In the genomic region with DNA sequence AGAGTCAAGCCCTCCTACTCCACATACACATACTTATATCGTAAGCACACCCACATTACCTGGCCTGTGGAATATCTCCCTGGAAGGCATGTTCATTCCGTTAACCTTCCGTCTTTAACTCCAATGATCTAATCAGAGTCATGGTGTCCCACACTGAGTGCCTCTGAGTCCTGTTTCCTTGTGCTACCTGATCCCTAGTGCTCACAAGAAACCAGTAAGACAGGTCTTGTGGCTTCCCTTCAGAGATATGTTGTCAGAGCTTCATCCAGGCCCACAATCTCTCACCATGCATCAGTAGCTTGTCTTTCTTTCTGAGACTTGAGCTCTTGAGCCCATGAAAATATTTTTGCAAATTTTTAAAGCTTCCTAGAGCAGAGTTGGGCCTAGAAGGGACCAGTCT, we compare ENCODE assay signal across 28 mouse cellular contexts.
"Had no signal": no experiment of that assay in that cellular context is flagged by ENCODE, and none has a peak within 500 bp of the region (broad histone marks: within the 10 kb centered on the region; RNA-seq: fewer than 3 reads in every experiment).

No protein-coding gene starts in this region.

- H3K4me2 ChIP-seq: heart, embryonic 11.5 days; heart, embryonic 13.5 days; heart, embryonic 15.5 days; hindbrain, embryonic 12.5 days; hindbrain, embryonic 14.5 days; intestine, embryonic 15.5 days; limb, embryonic 13.5 days; limb, embryonic 15.5 days; liver, embryonic 12.5 days had no signal

- H3K4me1 ChIP-seq: heart, embryonic 15.5 days; intestine, embryonic 15.5 days; limb, embryonic 15.5 days; liver, embryonic 12.5 days had no signal

- H3K9ac ChIP-seq: heart, embryonic 13.5 days; heart, embryonic 15.5 days; hindbrain, embryonic 12.5 days; hindbrain, embryonic 14.5 days; intestine, embryonic 15.5 days; limb, embryonic 13.5 days; limb, embryonic 15.5 days; liver, embryonic 12.5 days; liver, embryonic 14.5 days had no signal

- DNase-seq: gastrocnemius, adult 2 months; gastrocnemius, postnatal 10 days; gastrocnemius, postnatal 25 days; heart, adult 18-20 months; heart, postnatal 14 days; heart, postnatal 36 days; kidney, adult 18-20 months; kidney, adult 8-10 months; kidney, postnatal 10 days; kidney, postnatal 25 days; kidney, postnatal 4 days; layer of hippocampus, adult 9-11 months; layer of hippocampus, postnatal 36 days; left cerebral cortex, postnatal 4 days had no signal

- ATAC-seq: hindbrain, embryonic 16.5 days; inflammation-experienced regulatory T-cells, adult 6 months; intestine, embryonic 15.5 days; intestine, postnatal 0 days; liver, embryonic 12.5 days had no signal

- H3K36me3 ChIP-seq: heart, embryonic 13.5 days; heart, embryonic 15.5 days; hindbrain, embryonic 12.5 days; intestine, embryonic 15.5 days; limb, embryonic 13.5 days; limb, embryonic 15.5 days; liver, embryonic 12.5 days had no signal

- H3K27ac ChIP-seq: gastrocnemius, adult 2 months; heart, embryonic 13.5 days; heart, embryonic 15.5 days; hindbrain, embryonic 14.5 days; intestine, embryonic 15.5 days; layer of hippocampus, adult 2 months; limb, embryonic 13.5 days; limb, embryonic 15.5 days; liver, embryonic 12.5 days; liver, embryonic 14.5 days had no signal

- H3K9me3 ChIP-seq: heart, embryonic 13.5 days; heart, embryonic 15.5 days; hindbrain, embryonic 12.5 days; intestine, embryonic 15.5 days; limb, embryonic 13.5 days; limb, embryonic 15.5 days; liver, embryonic 12.5 days had no signal

- H3K27me3 ChIP-seq: heart, embryonic 15.5 days; hindbrain, embryonic 12.5 days; intestine, embryonic 15.5 days; limb, embryonic 15.5 days; liver, embryonic 12.5 days had no signal

- H3K4me3 ChIP-seq: gastrocnemius, adult 2 months; heart, embryonic 13.5 days; heart, embryonic 15.5 days; hindbrain, embryonic 12.5 days; intestine, embryonic 15.5 days; layer of hippocampus, adult 2 months; limb, embryonic 13.5 days; limb, embryonic 15.5 days; liver, embryonic 12.5 days had no signal
